Mouse (Mus musculus) kidney, postnatal 36 days (tissue): ENCODE data around the gene Parp14.

ENCODE experiments used
- DNase-seq, 2 experiments: peaks; one replicate each; pipeline ENCODE4 v3.0.0; 2021 to 2022; ENCODE audit warnings: mixed read lengths in 2 of 2

Gene Parp14

DNA sequence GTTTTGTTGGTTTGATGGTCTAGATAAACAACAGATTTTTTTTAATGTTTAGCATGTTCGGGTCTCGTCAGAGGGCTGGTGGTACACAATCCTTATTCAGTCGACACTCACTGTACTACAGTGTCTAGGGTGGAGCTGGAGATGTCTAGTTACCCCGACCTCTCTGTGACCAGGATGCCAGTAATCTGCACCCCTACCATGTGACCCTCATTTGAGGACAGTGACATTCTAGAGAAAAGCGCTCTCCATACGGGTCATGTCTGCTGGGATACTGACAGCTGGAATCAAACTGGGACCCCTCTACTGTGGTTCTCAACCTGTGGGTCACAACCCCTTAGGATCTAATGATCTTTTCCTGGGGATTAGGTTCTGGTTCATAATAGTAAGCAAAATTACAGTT lies 1.7 kb downstream of the Parp14 start:
- DNase-seq: no peak

DNA sequence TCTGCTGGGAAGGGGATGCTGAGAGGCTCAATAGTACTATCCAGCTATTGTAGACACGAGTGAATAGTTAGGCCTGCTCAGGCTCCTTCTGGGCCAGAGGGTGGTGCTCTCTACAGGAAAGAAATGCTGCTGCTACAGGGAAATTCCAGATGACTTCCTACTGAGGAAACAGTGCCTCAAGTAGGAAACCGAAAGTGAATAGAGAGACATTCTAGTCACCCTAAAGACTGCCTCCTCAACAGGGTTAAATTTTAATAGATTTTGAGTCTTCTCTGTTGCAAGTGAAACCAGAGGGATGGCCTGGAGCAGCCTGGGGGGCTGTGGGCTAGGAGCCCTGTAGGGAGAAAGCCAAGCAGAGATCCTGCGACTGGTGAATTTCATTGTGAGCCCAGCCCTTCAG lies 2.2 kb downstream of the Parp14 start:
- peak; percentile 39 to 55 for DNase-seq

- no peak for DNase-seq
These were observed 3.6 kb downstream of the Parp14 start for GRCm38 (mm10) chr16:35867726-35868125.

DNA sequence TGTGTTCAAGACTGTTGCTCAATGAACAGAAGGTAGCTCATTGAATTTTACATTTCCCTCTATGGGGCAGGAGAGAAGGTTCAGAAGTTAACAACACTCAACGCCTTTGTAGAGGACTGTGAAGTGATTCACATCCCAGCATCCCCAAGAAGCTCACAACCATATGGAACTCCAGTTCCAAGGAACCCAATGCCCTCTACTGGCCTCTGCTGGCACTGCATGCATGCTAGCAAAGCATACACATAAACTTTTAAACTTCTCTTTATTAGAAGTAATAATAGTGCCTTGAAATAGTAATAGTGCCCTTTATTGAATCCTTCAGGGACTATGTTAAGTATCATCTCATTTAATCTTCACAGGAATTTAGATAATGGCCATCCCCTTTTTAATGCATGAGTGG lies 9.3 kb downstream of the Parp14 start:
- DNase-seq: peak in 1 of 2 experiments; percentile 60

DNA sequence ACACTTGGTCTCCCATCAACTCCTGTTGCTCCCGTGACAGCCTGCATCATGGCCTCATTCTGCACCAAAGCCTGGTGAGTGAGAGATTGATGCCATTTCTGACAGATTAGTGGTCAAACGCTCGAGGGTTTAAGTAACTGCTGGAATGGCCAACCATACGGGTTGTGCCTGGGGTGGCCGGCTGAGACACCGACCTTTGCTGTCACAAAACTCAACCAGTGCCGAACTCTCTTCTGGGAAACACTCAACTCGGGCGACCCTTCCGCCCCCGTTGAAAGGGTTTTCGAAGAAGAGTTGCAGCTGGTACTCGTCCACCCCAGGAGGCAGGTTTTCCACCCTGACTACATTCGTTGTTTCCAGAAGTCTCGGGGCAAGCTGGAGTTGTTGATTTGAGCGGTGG lies 11.1 kb downstream of the Parp14 start:
- DNase-seq: no peak

GRCm38 (mm10) chr16:35856766-35857165 lies 14.6 kb downstream of the Parp14 start:
- DNase-seq: no peak

- no peak for DNase-seq
These were observed 15.5 kb downstream of the Parp14 start for GRCm38 (mm10) chr16:35855846-35856245.

DNA sequence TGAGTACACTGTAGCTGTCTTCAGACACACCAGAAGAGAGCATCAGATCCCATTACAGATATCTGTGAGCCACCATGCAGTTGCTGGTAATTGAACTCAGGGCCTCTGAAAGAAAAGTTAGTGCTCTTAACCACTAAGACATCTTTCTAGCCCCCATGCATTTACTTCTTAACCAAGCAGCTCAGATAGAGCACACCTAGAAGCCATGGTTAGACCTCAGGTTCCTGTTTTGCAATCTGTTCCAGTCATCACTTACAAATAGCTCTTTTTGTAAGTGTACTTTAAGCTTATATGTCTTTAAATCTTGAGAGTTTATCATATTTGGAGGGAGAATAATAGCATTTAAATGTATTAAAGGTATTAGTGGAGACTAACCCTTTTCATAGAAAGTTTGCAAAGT lies 24.2 kb downstream of the Parp14 start:
- DNase-seq: no peak

GRCm38 (mm10) chr16:35839680-35840079 lies 31.7 kb downstream of the Parp14 start:
- DNase-seq: peak; percentile 64 to 66

- DNase-seq: no peak
These were observed 36.7 kb downstream of the Parp14 start for GRCm38 (mm10) chr16:35834653-35835052.

- no peak for DNase-seq
These were observed 38.4 kb downstream of the Parp14 start for GRCm38 (mm10) chr16:35832926-35833325.

DNA sequence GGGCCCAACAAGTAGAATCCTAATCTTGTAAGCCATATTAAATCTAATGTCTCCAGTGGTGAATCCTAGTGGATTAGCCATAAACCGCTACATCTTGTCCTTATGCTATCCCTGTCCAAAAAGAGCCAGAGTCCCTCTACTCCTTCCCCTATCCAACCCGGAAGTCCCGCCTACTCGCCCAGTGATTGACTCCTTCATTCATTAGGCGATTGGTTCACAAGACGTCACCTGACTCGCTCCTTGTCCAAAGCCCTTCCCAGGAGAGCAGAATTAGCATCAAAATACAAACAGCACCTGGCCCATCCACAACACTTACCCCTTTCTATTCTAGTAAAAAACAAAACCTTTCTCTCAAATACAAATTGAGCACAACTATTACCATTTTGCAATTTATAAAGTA lies 41.3 kb downstream of the Parp14 start:
- peak in 1 of 2 experiments; percentile 23 for DNase-seq

DNA sequence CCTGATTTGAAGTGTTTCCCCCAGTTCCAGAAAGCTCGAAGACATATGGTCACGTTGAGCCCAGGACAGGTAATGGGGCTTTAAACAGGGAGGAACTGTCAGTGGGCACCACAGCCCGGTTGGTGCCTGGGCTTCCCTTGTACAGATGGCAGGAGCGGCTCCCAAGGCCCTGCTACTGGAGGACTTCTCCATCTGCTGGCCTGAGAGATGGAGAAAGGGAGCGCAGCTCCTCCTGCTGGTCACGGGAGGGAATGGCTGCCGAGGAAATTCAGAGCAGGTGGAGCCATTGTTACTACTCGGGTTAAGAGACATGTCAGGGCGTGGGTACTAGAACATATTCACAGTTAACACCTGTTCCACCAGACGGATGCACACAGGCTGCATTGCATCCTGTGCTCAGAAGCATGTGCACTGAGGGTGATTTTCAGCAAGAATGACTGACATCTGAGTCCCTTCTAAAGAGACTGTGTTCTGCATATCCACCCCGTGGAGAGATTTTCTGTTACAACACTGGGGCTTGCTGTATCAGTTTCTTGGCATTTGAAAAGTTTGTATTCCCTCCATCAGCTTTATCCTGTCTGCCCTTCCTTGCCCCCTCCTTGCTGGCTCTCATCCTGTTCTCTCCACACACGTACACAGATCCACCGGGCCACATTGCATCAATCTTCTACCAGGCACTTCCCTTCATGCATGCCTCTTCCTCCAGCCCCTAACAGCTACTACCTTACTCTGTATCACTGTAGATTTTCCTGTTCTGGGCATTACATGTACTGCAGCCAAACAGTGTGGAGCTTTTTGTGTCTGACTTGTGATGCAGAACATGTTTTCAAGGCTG lies 53.9 kb downstream of the Parp14 start:
- DNase-seq: peak; percentile 76 to 87

- DNase-seq: no peak
These were observed 58.2 kb downstream of the Parp14 start for GRCm38 (mm10) chr16:35813119-35813518.

DNA sequence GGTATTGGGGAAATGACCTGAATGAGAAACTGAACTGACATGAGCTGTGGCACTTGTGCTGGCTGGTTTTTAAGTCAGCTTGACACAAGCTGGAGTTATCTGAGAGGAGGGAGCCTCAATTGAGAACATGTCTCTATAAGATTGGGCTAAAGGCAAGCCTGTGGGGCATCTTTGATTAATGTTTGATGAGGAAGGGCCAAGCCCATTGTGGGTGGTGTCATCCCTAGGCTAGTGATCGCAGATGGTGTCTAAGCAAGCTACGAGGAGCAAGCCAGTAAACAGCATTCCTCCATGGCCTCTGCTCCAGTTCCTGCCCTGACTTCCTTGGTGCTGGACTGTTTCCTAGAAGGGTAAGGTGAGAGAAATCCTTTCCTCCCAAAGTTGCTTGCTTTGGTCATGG lies 62.5 kb downstream of the Parp14 start:
- no peak for DNase-seq

GRCm38 (mm10) chr16:35807663-35807992 lies 63.7 kb downstream of the Parp14 start:
- DNase-seq: peak; percentile 15 to 67

DNA sequence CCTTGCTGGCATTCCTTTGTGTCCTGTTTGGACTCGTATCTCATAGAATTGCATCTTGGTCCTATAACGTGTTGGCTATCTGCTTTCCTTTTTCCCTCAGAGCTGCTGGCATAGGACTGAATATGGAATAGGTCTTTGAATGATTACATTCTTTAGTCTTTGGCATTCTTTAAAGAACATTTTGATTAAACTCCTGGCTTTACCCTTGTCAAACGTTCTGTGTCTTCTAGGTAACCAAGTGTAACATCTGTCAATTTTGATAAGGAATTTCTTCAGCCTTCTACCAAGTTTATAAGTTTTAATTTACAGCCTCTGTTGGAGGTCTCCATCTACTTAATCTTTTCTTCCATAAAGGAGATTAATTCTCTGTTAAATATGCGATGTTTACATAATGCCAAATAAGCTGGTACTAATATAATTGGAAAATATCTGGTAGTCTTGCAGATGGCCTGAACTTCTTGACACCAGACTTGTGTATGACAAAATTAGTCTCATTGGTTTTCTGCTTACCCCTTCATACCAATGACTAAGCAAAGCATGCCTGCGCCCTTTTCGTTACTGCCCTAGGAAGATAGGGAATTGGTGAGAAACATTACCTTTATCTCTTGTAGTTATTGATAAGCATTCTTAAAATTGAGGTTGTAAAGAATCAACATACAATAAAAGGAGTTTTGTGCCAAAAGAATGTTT lies 64.2 kb downstream of the Parp14 start:
- no peak for DNase-seq

GRCm38 (mm10) chr16:35803723-35804122 lies 67.6 kb downstream of the Parp14 start:
- no peak for DNase-seq

- no peak for DNase-seq
These were observed 69.2 kb downstream of the Parp14 start for GRCm38 (mm10) chr16:35802163-35802562.

DNA sequence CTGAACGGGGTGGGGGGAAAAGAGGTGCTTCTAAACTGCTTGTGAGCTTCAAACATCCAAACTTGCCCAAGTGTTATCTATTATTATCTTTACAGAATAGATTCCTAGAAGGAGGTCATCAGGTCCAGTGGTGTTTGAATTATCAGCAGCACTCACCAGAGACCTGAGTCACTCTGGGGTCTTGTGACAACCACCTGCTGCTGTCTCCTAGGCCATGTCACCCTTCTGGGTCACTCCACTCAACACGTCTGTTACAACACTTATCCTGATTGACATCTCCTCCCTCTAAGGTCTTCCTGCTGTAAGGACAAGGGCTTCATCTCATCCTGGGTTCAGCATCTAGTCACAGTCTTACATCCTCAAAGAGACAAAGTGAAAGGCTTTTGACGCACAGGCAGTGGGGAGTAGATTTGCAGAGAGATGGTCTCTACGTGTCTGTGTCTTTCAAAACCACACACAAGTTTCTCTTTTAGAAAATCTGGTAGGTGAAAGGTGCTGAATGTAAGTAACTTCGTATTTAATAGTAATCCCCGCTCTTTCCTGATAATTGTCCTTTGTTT lies 79.3 kb downstream of the Parp14 start:
- DNase-seq: no peak

GRCm38 (mm10) chr16:35788330-35788729 lies 83.0 kb downstream of the Parp14 start:
- DNase-seq: no peak

DNA sequence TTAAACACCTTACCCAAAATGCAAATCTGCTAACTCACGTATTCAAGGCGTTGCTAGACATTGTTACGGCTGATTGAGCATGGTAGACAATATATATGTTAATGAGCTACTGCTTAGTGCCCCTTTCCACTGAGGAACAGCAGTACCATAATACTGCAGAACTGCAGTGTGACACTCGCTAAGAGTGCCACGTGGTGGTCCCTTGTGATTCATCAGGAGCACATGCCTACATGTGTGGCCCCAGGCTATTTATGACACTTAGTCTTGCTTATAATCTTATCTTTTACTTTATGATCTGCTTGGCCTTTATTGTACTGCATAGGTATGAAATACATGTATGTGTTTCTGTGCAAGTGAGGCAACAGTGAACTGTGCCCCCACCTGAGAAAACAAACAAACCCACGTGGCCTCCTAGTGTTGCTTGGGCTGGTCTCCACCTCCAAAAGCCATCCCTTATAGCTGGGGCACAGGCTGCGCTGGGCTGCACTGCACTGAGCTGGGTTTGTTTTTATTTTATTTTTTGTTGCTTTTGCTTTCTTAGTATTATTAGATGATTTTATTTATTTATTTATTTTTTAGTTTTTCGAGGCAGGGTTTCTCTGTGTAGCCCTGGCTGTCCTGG lies 83.7 kb downstream of the Parp14 start:
- DNase-seq: no peak

DNA sequence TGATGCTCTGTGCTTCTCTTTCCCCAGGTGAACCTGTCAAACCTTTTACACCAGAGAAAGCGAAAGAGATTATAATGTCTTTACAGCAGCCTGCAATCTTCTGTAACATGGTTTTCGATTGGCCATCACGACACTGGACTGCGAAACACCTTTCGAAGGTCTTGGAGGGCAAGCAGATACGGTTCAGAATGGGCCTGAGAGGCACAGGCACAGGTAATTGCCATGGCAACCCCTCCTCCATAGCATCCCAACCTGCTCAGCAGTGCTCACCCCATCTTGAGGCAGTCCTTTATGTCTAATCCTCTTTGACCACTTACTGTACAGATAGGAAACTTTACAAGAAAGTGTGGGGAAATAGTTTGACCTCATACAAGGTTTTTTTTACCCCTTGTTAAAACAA lies 84.2 kb downstream of the Parp14 start:
- DNase-seq: no peak
